Mouse (Mus musculus) neural tube, embryonic 11.5 days (tissue): ENCODE measurements around the gene Kptn. TPM values are rescaled to one million over a fixed set of nuclear protein-coding genes. Genes with fewer than 3 reads are reported as not detected.

ENCODE experiments used
- ATAC-seq: fragments of 200-750 bp; cut with Nextera tagmentation; 2 replicates; pipeline ENCODE4 v1.8.0; 2017; ENCODE audit warnings: moderate number of reproducible peaks, mild to moderate bottlenecking, moderate TSS enrichment, moderate library complexity; ENCODE audit not compliant: insufficient read depth, low FRiP score, low TSS enrichment
- DNase-seq: peaks from one replicate; pipeline ENCODE4 v3.0.0-alpha.2; 2015; ENCODE audit warnings: low spot score
- H3K27ac ChIP-seq: fragments of 300-500 bp; sonication (generic); 2 replicates; pipeline ENCODE4 v1.5.1; 2014; ENCODE audit warnings: low read depth, mild to moderate bottlenecking, low read length
- H3K27me3 ChIP-seq: fragments of 300-500 bp; sonication (generic); 2 replicates; pipeline ENCODE4 v1.6.1; 2014; ENCODE audit warnings: mild to moderate bottlenecking, low read length, mixed read lengths; ENCODE audit not compliant: control insufficient read depth, insufficient read depth
- H3K36me3 ChIP-seq: fragments of 300-500 bp; sonication (generic); 2 replicates; pipeline ENCODE4 v1.6.1; 2014; ENCODE audit warnings: mild to moderate bottlenecking, low read length, moderate library complexity, mixed read lengths; ENCODE audit not compliant: control insufficient read depth, insufficient read depth
- H3K4me1 ChIP-seq: fragments of 300-500 bp; sonication (generic); 2 replicates; pipeline ENCODE4 v1.6.1; 2014; ENCODE audit warnings: low read length, mixed read lengths; ENCODE audit not compliant: control insufficient read depth, insufficient read depth
- H3K4me2 ChIP-seq: fragments of 300-500 bp; sonication (generic); 2 replicates; pipeline ENCODE4 v1.6.1; 2014; ENCODE audit warnings: low read depth, mild to moderate bottlenecking, moderate library complexity
- H3K4me3 ChIP-seq: fragments of 300-500 bp; sonication (generic); 2 replicates; pipeline ENCODE4 v1.5.1; 2014; ENCODE audit warnings: low read depth, low read length
- H3K9ac ChIP-seq: fragments of 300-500 bp; sonication (generic); 2 replicates; pipeline ENCODE4 v1.6.1; 2014; ENCODE audit warnings: mild to moderate bottlenecking, low read length
- H3K9me3 ChIP-seq: fragments of 300-500 bp; sonication (generic); 2 replicates; pipeline ENCODE4 v1.6.1; 2016; ENCODE audit warnings: low read length; ENCODE audit not compliant: control insufficient read depth
- WGBS: fragments of 180-500 bp; shearing (Covaris S2); extraction: QIAGEN DNeasy Blood & Tissue Kit; methylation state at CpG from one replicate; pipeline ENCODE4 v1.1.7; 2014; 5-methylcytosine and 5-hydroxymethylcytosine counted together
- polyA plus RNA-seq: library from polyadenylated mRNA; unstranded; fragments of >200 nt; fragmentation: Nextera tagmentation; extraction: Ambion mirVana; gene quantifications from 2 replicates; pipeline ENCODE4 v1.2.1, GENCODE M21; 2014

Kptn gene
- polyA plus RNA-seq, 1 experiment from 2014 or later, result 22.8 TPM

GRCm38 (mm10) chr7:16108886-16109542 lies 10.7 kb upstream of the Kptn start:
- DNase-seq (no peak), ATAC-seq (no peak)
- H3K4me2 ChIP-seq, result no peak overlapping the region
- no peaks in the 10 kb centered on the region for H3K4me1 ChIP-seq
- WGBS, result 91% methylated on average over 9 of the region's 9 CpGs
- no peaks in the 10 kb centered on the region for H3K27me3 ChIP-seq
- no peaks in the 10 kb centered on the region for H3K9me3 ChIP-seq
- peaks cover 18% of the 10 kb centered on the region for H3K36me3 ChIP-seq
- no peak overlapping the region for H3K27ac ChIP-seq
- no peak overlapping the region for H3K9ac ChIP-seq
- H3K4me3 ChIP-seq, result no peak overlapping the region

GRCm38 (mm10) chr7:16110158-16110557 lies 9.5 kb upstream of the Kptn start:
- DNase-seq (no peak), ATAC-seq (no peak)
- Histone ChIP-seq H3K4me1 (no peaks in the 10 kb centered on the region), H3K4me2 (no peak overlapping the region), H3K36me3 (peaks cover 14% of the 10 kb centered on the region), H3K9me3 (no peaks in the 10 kb centered on the region), H3K27ac (no peak overlapping the region), H3K9ac (no peak overlapping the region), H3K4me3 (no peak overlapping the region), H3K27me3 (no peaks in the 10 kb centered on the region)
- WGBS, result 94% methylated on average over 8 of the region's 8 CpGs

GRCm38 (mm10) chr7:16111284-16112090 lies 8.2 kb upstream of the Kptn start:
- H3K9ac ChIP-seq, result no peak overlapping the region
- ATAC-seq, result no peak
- WGBS, result 90% methylated on average over 7 of the region's 7 CpGs
- peaks cover 18% of the 10 kb centered on the region for H3K36me3 ChIP-seq
- no peak for DNase-seq
- H3K27me3 ChIP-seq, result no peaks in the 10 kb centered on the region
- H3K27ac ChIP-seq, result peak overlapping the region; percentile 35; the same call in 1 of the 2 replicates
- H3K4me3 ChIP-seq, result no peak overlapping the region
- no peak overlapping the region for H3K4me2 ChIP-seq
- H3K4me1 ChIP-seq, result no peaks in the 10 kb centered on the region
- no peaks in the 10 kb centered on the region for H3K9me3 ChIP-seq

GRCm38 (mm10) chr7:16116418-16116817 lies 3.3 kb upstream of the Kptn start:
- no peaks in the 10 kb centered on the region for H3K9me3 ChIP-seq
- H3K9ac ChIP-seq, result no peak overlapping the region
- WGBS, result 92% methylated on average over 7 of the region's 7 CpGs
- DNase-seq (no peak), ATAC-seq (no peak)
- H3K36me3 ChIP-seq, result peaks cover 16% of the 10 kb centered on the region
- H3K27ac ChIP-seq, result no peak overlapping the region
- no peaks in the 10 kb centered on the region for H3K27me3 ChIP-seq
- no peak overlapping the region for H3K4me2 ChIP-seq
- no peak overlapping the region for H3K4me3 ChIP-seq
- peaks cover 2% of the 10 kb centered on the region for H3K4me1 ChIP-seq

- DNase-seq (no peak), ATAC-seq (no peak)
- no peak overlapping the region for H3K9ac ChIP-seq
- WGBS, result 86% methylated on average over 3 of the region's 3 CpGs
- no peak overlapping the region for H3K4me2 ChIP-seq
- peaks cover 2% of the 10 kb centered on the region for H3K4me1 ChIP-seq
- H3K9me3 ChIP-seq, result no peaks in the 10 kb centered on the region
- H3K27me3 ChIP-seq, result no peaks in the 10 kb centered on the region
- peaks cover 15% of the 10 kb centered on the region for H3K36me3 ChIP-seq
- no peak overlapping the region for H3K27ac ChIP-seq
- no peak overlapping the region for H3K4me3 ChIP-seq
These were observed 2.6 kb upstream of the Kptn start for GRCm38 (mm10) chr7:16117100-16117499.

- no peaks in the 10 kb centered on the region for H3K27me3 ChIP-seq
- peak overlapping the region; percentile 45 for H3K4me3 ChIP-seq
- peak overlapping the region; percentile 50 for H3K4me2 ChIP-seq
- no peaks in the 10 kb centered on the region for H3K9me3 ChIP-seq
- H3K4me1 ChIP-seq, result peaks cover 2% of the 10 kb centered on the region
- H3K36me3 ChIP-seq, result peaks cover 9% of the 10 kb centered on the region
- ATAC-seq (peak; percentile 58), DNase-seq (no peak)
- WGBS, result 55% methylated on average over 9 of the region's 9 CpGs
- H3K27ac ChIP-seq, result no peak overlapping the region; the same call in 1 of the 2 replicates
- no peak overlapping the region; the same call in none of the 2 replicates for H3K9ac ChIP-seq
These were observed 536 bp downstream of the Kptn start for GRCm38 (mm10) chr7:16120262-16120600.

GRCm38 (mm10) chr7:16125829-16126228 lies 6.1 kb downstream of the Kptn start:
- Histone ChIP-seq H3K9me3 (no peaks in the 10 kb centered on the region), H3K9ac (no peak overlapping the region), H3K4me3 (no peak overlapping the region), H3K27ac (no peak overlapping the region), H3K27me3 (0 out of 2 replicates have a peak, but pooled peaks cover under 1% of the 10 kb centered on the region), H3K36me3 (no peaks in the 10 kb centered on the region), H3K4me1 (peaks cover 9% of the 10 kb centered on the region), H3K4me2 (no peak overlapping the region)
- 88% methylated on average over 9 of the region's 9 CpGs for WGBS
- no peak for ATAC-seq
- no peak for DNase-seq

- H3K9me3 ChIP-seq, result no peaks in the 10 kb centered on the region
- H3K36me3 ChIP-seq, result no peaks in the 10 kb centered on the region
- no peak overlapping the region for H3K27ac ChIP-seq
- H3K4me2 ChIP-seq, result no peak overlapping the region
- H3K4me3 ChIP-seq, result no peak overlapping the region
- H3K4me1 ChIP-seq, result peaks cover 29% of the 10 kb centered on the region
- 91% methylated on average over 6 of the region's 6 CpGs for WGBS
- 0 out of 2 replicates have a peak, but pooled peaks cover 2% of the 10 kb centered on the region for H3K27me3 ChIP-seq
- DNase-seq (no peak), ATAC-seq (no peak)
- H3K9ac ChIP-seq, result no peak overlapping the region
These were observed 8.6 kb downstream of the Kptn start for GRCm38 (mm10) chr7:16128344-16128743.

- Histone ChIP-seq H3K4me3 (no peak overlapping the region), H3K9ac (no peak overlapping the region), H3K9me3 (no peaks in the 10 kb centered on the region), H3K4me1 (peaks cover 32% of the 10 kb centered on the region), H3K4me2 (peak overlapping the region; percentile 82), H3K27ac (no peak overlapping the region; the same call in 1 of the 2 replicates), H3K27me3 (0 out of 2 replicates have a peak, but pooled peaks cover 2% of the 10 kb centered on the region), H3K36me3 (no peaks in the 10 kb centered on the region)
- DNase-seq (no peak), ATAC-seq (no peak)
- WGBS, result 66% methylated on average over 5 of the region's 5 CpGs
These were observed 9.2 kb downstream of the Kptn start for GRCm38 (mm10) chr7:16128899-16129298.
